Mouse (Mus musculus): ENCODE data around the gene Cfap43. TPM values are rescaled to one million over a fixed set of nuclear protein-coding genes. Genes with fewer than 3 reads are reported as not detected.

Cfap43 gene
- total and polyA plus RNA-seq, 3 experiments = 3.2 to 12.7 (median 11.7) TPM

- Histone ChIP-seq H3K9ac (ENCODE audit: insufficient read depth, low read depth) (no peak overlapping the region), H3K4me2 (ENCODE audit: insufficient read depth, low read depth, poor library complexity, severe bottlenecking) (no peak overlapping the region), H3K4me1 (ENCODE audit: control insufficient read depth in 1 of 2, insufficient read depth in 2 of 2) (peaks cover 10 to 24% of the 10 kb centered on the region in 2 experiments), H3K79me2 (replicated peaks; ENCODE audit: control insufficient read depth, extremely low read depth, insufficient read depth, poor library complexity, severe bottlenecking) (no peaks in the 10 kb centered on the region), H3K9me3 (replicated peaks; ENCODE audit: low read length) (no peaks in the 10 kb centered on the region), H3K27ac (ENCODE audit: insufficient read depth, low read depth) (no peak overlapping the region), H3K36me3 (replicated peaks in 1 of 2; ENCODE audit: control insufficient read depth in 1 of 2, insufficient read depth in 1 of 2, low read length in 1 of 2) (no peaks in the 10 kb centered on the region), H3K4me3 (replicated peaks in 1 of 3; ENCODE audit: low read depth in 2 of 3, low read length in 2 of 3, poor library complexity in 1 of 3) (no peak overlapping the region), H3K27me3 (replicated peaks) (peaks cover 29% of the 10 kb centered on the region)
- no peak for DNase-seq (ENCODE audit: extremely low read depth)
- in situ Hi-C loops (cut with MboI; ENCODE audit: low pct_ligation_motif_present, low pct_unique_long_range_greater_than_20kb, low sequenced_read_pairs) (loop anchor here (25.0 kb wide), 1 partner anchor 273 kb away; no protein-coding TSS in a partner anchor), dilution Hi-C loops (cut with MboI; ENCODE audit: extremely low pct_ligation_motif_present, extremely low pct_unique_long_range_greater_than_20kb, low sequenced_read_pairs) (no loop called here)
- TF ChIP-seq ZC3H11A (IDR thresholded peaks at IDR 0.05; ENCODE audit: low read depth, low read length) (no peak), TBP (conservative IDR thresholded peaks at IDR 0.05; ENCODE audit: low read depth, low read length) (no peak), USF2 (conservative IDR thresholded peaks at IDR 0.05; ENCODE audit: low read depth, low read length) (no peak), ETS1 (conservative IDR thresholded peaks at IDR 0.05; ENCODE audit: low read depth, low read length) (no peak), USF1 (IDR thresholded peaks at IDR 0.05; ENCODE audit: low read depth, low read length) (no peak), POLR2AphosphoS2 (IDR thresholded peaks at IDR 0.05; ENCODE audit: low read depth, low read length) (no peak), MEF2A (IDR thresholded peaks at IDR 0.05; ENCODE audit: borderline replicate concordance, low read depth, low read length) (no peak), UBTF (IDR thresholded peaks at IDR 0.05; ENCODE audit: low read depth, low read length) (no peak), BHLHE40 (IDR thresholded peaks at IDR 0.05; ENCODE audit: low read depth, low read length) (no peak), EP300 (IDR thresholded peaks at IDR 0.05; ENCODE audit: low read length) (no peak), CHD2 (IDR thresholded peaks at IDR 0.05; ENCODE audit: low read length) (no peak), CTCF (conservative IDR thresholded peaks at IDR 0.05 in 1 of 2, IDR thresholded peaks at IDR 0.05 in 1 of 2; ENCODE audit: low read depth in 2 of 2, low read length in 2 of 2) (no peak), KAT2A (IDR thresholded peaks at IDR 0.05; ENCODE audit: insufficient replicate concordance, low read length) (no peak), MXI1 (IDR thresholded peaks at IDR 0.05; ENCODE audit: low read depth, low read length) (no peak), E2F4 (IDR thresholded peaks at IDR 0.05; ENCODE audit: insufficient replicate concordance, low read depth, low read length) (no peak)
Measured at GRCm38 (mm10) chr19:47935530-47935929, 16.4 kb upstream of the Cfap43 start.

- DNase-seq (ENCODE audit: extremely low read depth) = no peak
- dilution Hi-C loops (cut with MboI; ENCODE audit: extremely low pct_ligation_motif_present, extremely low pct_unique_long_range_greater_than_20kb, low sequenced_read_pairs) = no loop called here
- Histone ChIP-seq H3K27me3 (replicated peaks) (peaks cover 21% of the 10 kb centered on the region), H3K9ac (ENCODE audit: insufficient read depth, low read depth) (no peak overlapping the region), H3K36me3 (replicated peaks in 1 of 2; ENCODE audit: control insufficient read depth in 1 of 2, insufficient read depth in 1 of 2, low read length in 1 of 2) (no peaks in the 10 kb centered on the region), H3K4me3 (replicated peaks in 1 of 3; ENCODE audit: low read depth in 2 of 3, low read length in 2 of 3, poor library complexity in 1 of 3) (no peak overlapping the region), H3K27ac (ENCODE audit: insufficient read depth, low read depth) (no peak overlapping the region), H3K9me3 (replicated peaks; ENCODE audit: low read length) (no peaks in the 10 kb centered on the region), H3K79me2 (replicated peaks; ENCODE audit: control insufficient read depth, extremely low read depth, insufficient read depth, poor library complexity, severe bottlenecking) (no peaks in the 10 kb centered on the region), H3K4me2 (ENCODE audit: insufficient read depth, low read depth, poor library complexity, severe bottlenecking) (no peak overlapping the region), H3K4me1 (ENCODE audit: control insufficient read depth in 1 of 2, insufficient read depth in 2 of 2) (peaks cover 10 to 24% of the 10 kb centered on the region in 2 experiments)
- TF ChIP-seq BHLHE40 (IDR thresholded peaks at IDR 0.05; ENCODE audit: low read depth, low read length) (no peak), ZMIZ1 (IDR thresholded peaks at IDR 0.05; ENCODE audit: low read depth, low read length) (no peak), HCFC1 (IDR thresholded peaks at IDR 0.05; ENCODE audit: low read depth, low read length) (no peak), NRF1 (IDR thresholded peaks at IDR 0.05; ENCODE audit: low read depth, low read length) (no peak)
- in situ Hi-C loops (cut with MboI; ENCODE audit: low pct_ligation_motif_present, low pct_unique_long_range_greater_than_20kb, low sequenced_read_pairs) = loop anchor here (5.0 to 25.0 kb wide), 2 partner anchors 52 to 272 kb away; no protein-coding TSS in a partner anchor
Measured at GRCm38 (mm10) chr19:47934636-47935238, 15.7 kb upstream of the Cfap43 start.
